Mouse (Mus musculus) heart, embryonic 15.5 days (tissue): ENCODE measurements around the gene Dll4. TPM values are rescaled to one million over a fixed set of nuclear protein-coding genes. Genes with fewer than 3 reads are reported as not detected.

Experiments used
- ATAC-seq: fragments of 200-750 bp; cut with Nextera tagmentation; replicated peaks from 2 replicates; pipeline ENCODE4 v1.8.0; 2017; ENCODE audit warnings: low read depth, moderate TSS enrichment; ENCODE audit not compliant: insufficient number of reproducible peaks, insufficient read depth, low FRiP score
- H3K27ac ChIP-seq: fragments of 300-500 bp; sonication (generic); 2 replicates; pipeline ENCODE4 v1.5.1; 2015; ENCODE audit warnings: mild to moderate bottlenecking, inconsistent platforms
- H3K27me3 ChIP-seq: fragments of 300-500 bp; sonication (generic); 2 replicates; pipeline ENCODE4 v1.6.1; 2015; ENCODE audit warnings: inconsistent platforms
- H3K36me3 ChIP-seq: fragments of 300-500 bp; sonication (generic); 2 replicates; pipeline ENCODE4 v1.6.1; 2015; ENCODE audit warnings: mild to moderate bottlenecking, inconsistent platforms
- H3K4me1 ChIP-seq: fragments of 300-500 bp; sonication (generic); replicated peaks from 2 replicates; pipeline ENCODE4 v1.6.1; 2015; ENCODE audit warnings: inconsistent platforms
- H3K4me2 ChIP-seq: fragments of 300-500 bp; sonication (generic); 2 replicates; pipeline ENCODE4 v1.6.1; 2015; ENCODE audit warnings: inconsistent platforms, mild to moderate bottlenecking, moderate library complexity
- H3K4me3 ChIP-seq: fragments of 300-500 bp; sonication (generic); 2 replicates; pipeline ENCODE4 v1.5.1; 2015; ENCODE audit warnings: mild to moderate bottlenecking, inconsistent platforms
- H3K9ac ChIP-seq: fragments of 300-500 bp; sonication (generic); 2 replicates; pipeline ENCODE4 v1.6.1; 2015; ENCODE audit warnings: mild to moderate bottlenecking, inconsistent platforms
- H3K9me3 ChIP-seq: fragments of 300-500 bp; sonication (generic); replicated peaks from 2 replicates; pipeline ENCODE4 v1.6.1; 2016; ENCODE audit warnings: inconsistent platforms
- WGBS: fragments of 180-500 bp; shearing (Covaris S2); methylation state at CpG from one replicate; pipeline ENCODE4 v1.1.7; 2015; ENCODE audit warnings: mixed read lengths; 5-methylcytosine and 5-hydroxymethylcytosine counted together
- polyA plus RNA-seq: library from polyadenylated mRNA; unstranded; fragments of >200 nt; fragmentation: Nextera tagmentation; extraction: Ambion mirVana; gene quantifications from 2 replicates; pipeline ENCODE4 v1.2.1, GENCODE M21; 2015

The Dll4 gene
- polyA plus RNA-seq, 1 experiment from 2014 or later = 9.2 TPM

- ATAC-seq = no peak
- 0 out of 2 replicates have a peak overlapping the region, but pooled peaks have one; percentile 4 for H3K4me2 ChIP-seq
- H3K27ac ChIP-seq = peak overlapping the region; percentile 73
- H3K4me3 ChIP-seq = no peak overlapping the region
- H3K9me3 ChIP-seq = no peaks in the 10 kb centered on the region
- 62% methylated on average over 2 of the region's 2 CpGs for WGBS
- no peak overlapping the region for H3K9ac ChIP-seq
- no peaks in the 10 kb centered on the region for H3K36me3 ChIP-seq
- H3K27me3 ChIP-seq = peaks cover 16% of the 10 kb centered on the region
- peaks cover 18% of the 10 kb centered on the region for H3K4me1 ChIP-seq
Measured at GRCm38 (mm10) chr2:119336002-119336401, 10.4 kb downstream of the Dll4 start.

GRCm38 (mm10) chr2:119336470-119336869, 10.9 kb downstream of the Dll4 start:
- Histone ChIP-seq H3K9ac (no peak overlapping the region), H3K9me3 (no peaks in the 10 kb centered on the region), H3K4me3 (no peak overlapping the region), H3K4me2 (0 out of 2 replicates have a peak overlapping the region, but pooled peaks have one; percentile 4), H3K27me3 (peaks cover 12% of the 10 kb centered on the region), H3K36me3 (no peaks in the 10 kb centered on the region), H3K4me1 (peaks cover 18% of the 10 kb centered on the region), H3K27ac (peak overlapping the region; percentile 73)
- 45% methylated on average over 10 of the region's 10 CpGs for WGBS
- no peak for ATAC-seq

GRCm38 (mm10) chr2:119337425-119338265, 12.1 kb downstream of the Dll4 start:
- peak overlapping the region; percentile 73 for H3K27ac ChIP-seq
- peaks cover under 1% of the 10 kb centered on the region; the same call in 1 of the 2 replicates for H3K27me3 ChIP-seq
- peaks cover 18% of the 10 kb centered on the region for H3K4me1 ChIP-seq
- peak overlapping the region; percentile 81 for H3K4me2 ChIP-seq
- H3K4me3 ChIP-seq = peak overlapping the region; percentile 61
- H3K9ac ChIP-seq = peak overlapping the region; percentile 66
- WGBS = 9% methylated on average over 60 of the region's 60 CpGs
- peak; percentile 80 for ATAC-seq
- H3K36me3 ChIP-seq = no peaks in the 10 kb centered on the region
- no peaks in the 10 kb centered on the region for H3K9me3 ChIP-seq

GRCm38 (mm10) chr2:119344537-119345138, 19.1 kb downstream of the Dll4 start:
- Histone ChIP-seq H3K4me2 (no peak overlapping the region), H3K4me3 (no peak overlapping the region), H3K4me1 (no peaks in the 10 kb centered on the region; the same call in 1 of the 2 replicates), H3K9ac (no peak overlapping the region), H3K36me3 (no peaks in the 10 kb centered on the region), H3K27ac (no peak overlapping the region), H3K9me3 (no peaks in the 10 kb centered on the region), H3K27me3 (peaks cover 5% of the 10 kb centered on the region; the same call in 1 of the 2 replicates)
- no peak for ATAC-seq
- WGBS = 25% methylated on average over 6 of the region's 6 CpGs

- Histone ChIP-seq H3K9me3 (no peaks in the 10 kb centered on the region), H3K27ac (no peak within 1 kb of the TSS), H3K9ac (0 out of 2 replicates have a peak within 1 kb of the TSS, but pooled peaks have one; percentile 26), H3K27me3 (peaks cover 26% of the 10 kb centered on the region), H3K4me3 (peak within 1 kb of the TSS; percentile 53), H3K4me1 (peaks cover 12% of the 10 kb centered on the region), H3K4me2 (peak within 1 kb of the TSS; percentile 89), H3K36me3 (no peaks in the 10 kb centered on the region)
- peak; percentile 76 for ATAC-seq
- 5% methylated on average over 58 of the region's 58 CpGs for WGBS
Measured at GRCm38 (mm10) chr2:119350555-119351486, 25.2 kb downstream of the Dll4 start, which contains the start of gene Chac1. Gene Chac1 (plus strand): TSS chr2:119351229.

- Histone ChIP-seq H3K4me1 (peaks cover 12% of the 10 kb centered on the region), H3K27ac (no peak overlapping the region), H3K4me3 (no peak overlapping the region), H3K27me3 (peaks cover 26% of the 10 kb centered on the region), H3K36me3 (no peaks in the 10 kb centered on the region), H3K9ac (no peak overlapping the region), H3K9me3 (no peaks in the 10 kb centered on the region), H3K4me2 (no peak overlapping the region)
- WGBS = 81% methylated on average over 8 of the region's 8 CpGs
- ATAC-seq = no peak
Measured at GRCm38 (mm10) chr2:119353707-119354106, 28.1 kb downstream of the Dll4 start.

- no peak overlapping the region for H3K4me2 ChIP-seq
- peaks cover 12% of the 10 kb centered on the region for H3K4me1 ChIP-seq
- H3K9ac ChIP-seq = no peak overlapping the region
- no peaks in the 10 kb centered on the region for H3K36me3 ChIP-seq
- H3K4me3 ChIP-seq = no peak overlapping the region
- no peak overlapping the region for H3K27ac ChIP-seq
- peaks cover 17% of the 10 kb centered on the region for H3K27me3 ChIP-seq
- H3K9me3 ChIP-seq = no peaks in the 10 kb centered on the region
- no peak for ATAC-seq
- WGBS = 73% methylated on average over 3 of the region's 3 CpGs
Measured at GRCm38 (mm10) chr2:119355089-119355488, 29.5 kb downstream of the Dll4 start.

GRCm38 (mm10) chr2:119355651-119356050, 30.1 kb downstream of the Dll4 start:
- Histone ChIP-seq H3K4me1 (peaks cover 9% of the 10 kb centered on the region), H3K36me3 (no peaks in the 10 kb centered on the region), H3K27me3 (peaks cover 12% of the 10 kb centered on the region), H3K9me3 (no peaks in the 10 kb centered on the region), H3K4me3 (no peak overlapping the region), H3K27ac (no peak overlapping the region), H3K9ac (no peak overlapping the region), H3K4me2 (no peak overlapping the region)
- 37% methylated on average over 7 of the region's 7 CpGs for WGBS
- no peak for ATAC-seq

GRCm38 (mm10) chr2:119356310-119356709, 30.7 kb downstream of the Dll4 start:
- ATAC-seq = no peak
- Histone ChIP-seq H3K4me1 (0 out of 2 replicates have a peak, but pooled peaks cover 2% of the 10 kb centered on the region), H3K27ac (no peak overlapping the region), H3K4me2 (no peak overlapping the region), H3K36me3 (no peaks in the 10 kb centered on the region), H3K4me3 (no peak overlapping the region), H3K27me3 (peaks cover 5% of the 10 kb centered on the region), H3K9me3 (no peaks in the 10 kb centered on the region; the same call in 1 of the 2 replicates), H3K9ac (no peak overlapping the region)

- H3K27me3 ChIP-seq = peaks cover under 1% of the 10 kb centered on the region; the same call in 1 of the 2 replicates
- no peaks in the 10 kb centered on the region for H3K4me1 ChIP-seq
- no peak for ATAC-seq
- H3K4me2 ChIP-seq = no peak overlapping the region
- H3K4me3 ChIP-seq = no peak overlapping the region
- no peaks in the 10 kb centered on the region; the same call in 1 of the 2 replicates for H3K9me3 ChIP-seq
- H3K9ac ChIP-seq = no peak overlapping the region
- WGBS = 83% methylated on average over 5 of the region's 5 CpGs
- no peaks in the 10 kb centered on the region for H3K36me3 ChIP-seq
- H3K27ac ChIP-seq = no peak overlapping the region
Measured at GRCm38 (mm10) chr2:119356805-119357204, 31.2 kb downstream of the Dll4 start.
